Mouse (Mus musculus) liver, postnatal 0 days (tissue): ENCODE data around the gene Ccdc85c. TPM values are rescaled to one million over a fixed set of nuclear protein-coding genes. Genes with fewer than 3 reads are reported as not detected.

ENCODE experiments used
- ATAC-seq: fragments of 200-750 bp; cut with Nextera tagmentation; 2 replicates; pipeline ENCODE4 v1.8.0; 2017; ENCODE audit warnings: mild to moderate bottlenecking, moderate library complexity
- DNase-seq: peaks from one replicate; pipeline ENCODE4 v3.0.0-alpha.2; 2016
- H3K27ac ChIP-seq: fragments of 300-500 bp; sonication (generic); 2 replicates; pipeline ENCODE4 v1.5.1; 2014; ENCODE audit warnings: antibody characterized with exemption, moderate library complexity, mild to moderate bottlenecking, low read depth
- H3K27me3 ChIP-seq: fragments of 300-500 bp; sonication (generic); 2 replicates; pipeline ENCODE4 v1.6.1; 2014; ENCODE audit warnings: low read length, control low read depth, mixed read lengths; ENCODE audit not compliant: insufficient read depth
- H3K36me3 ChIP-seq: fragments of 300-500 bp; sonication (generic); replicated peaks from 2 replicates; pipeline ENCODE4 v1.6.1; 2014; ENCODE audit warnings: mild to moderate bottlenecking, control low read depth, low read length, moderate library complexity, mixed read lengths; ENCODE audit not compliant: insufficient read depth
- H3K4me1 ChIP-seq: fragments of 300-500 bp; sonication (generic); 2 replicates; pipeline ENCODE4 v1.6.1; 2014; ENCODE audit warnings: antibody characterized with exemption, mild to moderate bottlenecking, control low read depth; ENCODE audit not compliant: insufficient read depth
- H3K4me2 ChIP-seq: fragments of 300-500 bp; sonication (generic); 2 replicates; pipeline ENCODE4 v1.6.1; 2014; ENCODE audit warnings: low read depth, mild to moderate bottlenecking, low read length, moderate library complexity, mixed read lengths
- H3K4me3 ChIP-seq: fragments of 300-500 bp; sonication (generic); 2 replicates; pipeline ENCODE4 v1.5.1; 2014; ENCODE audit warnings: low read depth, low read length
- H3K9ac ChIP-seq: fragments of 300-500 bp; sonication (generic); replicated peaks from 2 replicates; pipeline ENCODE4 v1.6.1; 2014; ENCODE audit warnings: mild to moderate bottlenecking, moderate library complexity
- H3K9me3 ChIP-seq: fragments of 300-500 bp; sonication (generic); 2 replicates; pipeline ENCODE4 v1.6.1; 2016; ENCODE audit warnings: mild to moderate bottlenecking, control low read depth, low read length, mixed read lengths
- CTCF ChIP-seq: sonication (generic); IDR thresholded peaks from 2 replicates; pipeline ENCODE4 v1.5.1; 2016; ENCODE audit warnings: antibody characterized with exemption, low read depth
- EP300 ChIP-seq: IDR thresholded peaks from 2 replicates; pipeline ENCODE4 v1.6.1; 2016; ENCODE audit warnings: antibody characterized with exemption, low read depth, mild to moderate bottlenecking
- WGBS: fragments of 180-500 bp; shearing (Covaris S2); extraction: QIAGEN DNeasy Blood & Tissue Kit; methylation state at CpG from one replicate; pipeline ENCODE4 v1.1.7; 2014; ENCODE audit not compliant: insufficient replicate concordance; 5-methylcytosine and 5-hydroxymethylcytosine counted together
- polyA plus RNA-seq: library from polyadenylated mRNA; unstranded; fragments of >200 nt; fragmentation: Nextera tagmentation; extraction: Ambion mirVana; gene quantifications from 2 replicates; pipeline ENCODE4 v1.2.1, GENCODE M21; 2015

Ccdc85c gene
- polyA plus RNA-seq, 1 experiment from 2014 or later: 1.5 TPM

- Histone ChIP-seq H3K4me1 (peaks cover 33% of the 10 kb centered on the region), H3K36me3 (no peaks in the 10 kb centered on the region), H3K9ac (no peak overlapping the region), H3K4me3 (no peak overlapping the region), H3K27me3 (no peaks in the 10 kb centered on the region), H3K9me3 (no peaks in the 10 kb centered on the region), H3K4me2 (peak overlapping the region; percentile 49), H3K27ac (no peak overlapping the region)
- DNase-seq (peak; percentile 82), ATAC-seq (peak; percentile 74)
- WGBS: 51% methylated on average over 10 of the region's 10 CpGs
- TF ChIP-seq EP300 (no peak), CTCF (no peak)
Observed at GRCm38 (mm10) chr12:108249522-108249921, 25.7 kb downstream of the Ccdc85c start.

GRCm38 (mm10) chr12:108249019-108249418 lies 26.2 kb downstream of the Ccdc85c start:
- H3K4me3 ChIP-seq: no peak overlapping the region
- H3K36me3 ChIP-seq: no peaks in the 10 kb centered on the region
- H3K4me1 ChIP-seq: peaks cover 35% of the 10 kb centered on the region
- WGBS: 88% methylated on average over 8 of the region's 8 CpGs
- H3K9me3 ChIP-seq: no peaks in the 10 kb centered on the region
- peak overlapping the region; percentile 49 for H3K4me2 ChIP-seq
- no peak overlapping the region for H3K9ac ChIP-seq
- TF ChIP-seq CTCF (no peak), EP300 (no peak)
- H3K27ac ChIP-seq: no peak overlapping the region
- ATAC-seq: no peak
- no peak for DNase-seq
- H3K27me3 ChIP-seq: no peaks in the 10 kb centered on the region

- Histone ChIP-seq H3K4me1 (peaks cover 32% of the 10 kb centered on the region), H3K27ac (no peak overlapping the region), H3K9ac (no peak overlapping the region), H3K9me3 (no peaks in the 10 kb centered on the region), H3K27me3 (no peaks in the 10 kb centered on the region), H3K4me3 (no peak overlapping the region), H3K36me3 (no peaks in the 10 kb centered on the region), H3K4me2 (no peak overlapping the region)
- DNase-seq (no peak), ATAC-seq (no peak)
- TF ChIP-seq EP300 (no peak), CTCF (no peak)
- WGBS: 56% methylated on average over 10 of the region's 10 CpGs
Observed at GRCm38 (mm10) chr12:108246759-108247500, 28.3 kb downstream of the Ccdc85c start.

- Histone ChIP-seq H3K27ac (peak overlapping the region; percentile 22; the same call in 1 of the 2 replicates), H3K36me3 (no peaks in the 10 kb centered on the region), H3K4me3 (no peak overlapping the region), H3K9me3 (no peaks in the 10 kb centered on the region), H3K27me3 (no peaks in the 10 kb centered on the region), H3K4me2 (no peak overlapping the region), H3K4me1 (peaks cover 36% of the 10 kb centered on the region), H3K9ac (no peak overlapping the region)
- DNase-seq: no peak
- TF ChIP-seq CTCF (no peak), EP300 (no peak)
- WGBS: 44% methylated on average over 9 of the region's 9 CpGs
- peak; percentile 12; the same call in 1 of the 2 replicates for ATAC-seq
Observed at GRCm38 (mm10) chr12:108245579-108245978, 29.6 kb downstream of the Ccdc85c start.

- peak overlapping the region; percentile 22; the same call in 1 of the 2 replicates for H3K27ac ChIP-seq
- TF ChIP-seq CTCF (no peak), EP300 (no peak)
- no peaks in the 10 kb centered on the region for H3K27me3 ChIP-seq
- H3K4me1 ChIP-seq: peaks cover 31% of the 10 kb centered on the region
- ATAC-seq (peak; percentile 37; the same call in 1 of the 2 replicates), DNase-seq (peak; percentile 65)
- no peak overlapping the region for H3K4me3 ChIP-seq
- 0 out of 2 replicates have a peak overlapping the region, but pooled peaks have one; percentile 21 for H3K9ac ChIP-seq
- WGBS: under 1% methylated on average over 8 of the region's 8 CpGs
- no peaks in the 10 kb centered on the region for H3K9me3 ChIP-seq
- H3K36me3 ChIP-seq: no peaks in the 10 kb centered on the region
- H3K4me2 ChIP-seq: peak overlapping the region; percentile 40
Observed at GRCm38 (mm10) chr12:108244778-108245177, 30.4 kb downstream of the Ccdc85c start.

- no peak for TF ChIP-seq CTCF
- TF ChIP-seq EP300: no peak
- H3K27ac ChIP-seq: no peak overlapping the region
- H3K9me3 ChIP-seq: no peaks in the 10 kb centered on the region
- H3K4me3 ChIP-seq: no peak overlapping the region
- H3K36me3 ChIP-seq: no peaks in the 10 kb centered on the region
- no peaks in the 10 kb centered on the region for H3K27me3 ChIP-seq
- H3K4me1 ChIP-seq: peaks cover 30% of the 10 kb centered on the region
- ATAC-seq (no peak), DNase-seq (no peak)
- no peak overlapping the region for H3K4me2 ChIP-seq
- 90% methylated on average over 20 of the region's 20 CpGs for WGBS
- no peak overlapping the region for H3K9ac ChIP-seq
Observed at GRCm38 (mm10) chr12:108242243-108242745, 32.9 kb downstream of the Ccdc85c start.
